Mouse (Mus musculus): ENCODE data around the gene 1700029H14Rik. TPM values are rescaled to one million over a fixed set of nuclear protein-coding genes. Genes with fewer than 3 reads are reported as not detected.
A peak's percentile ranks its signal among the peaks of the same experiment; 100 is the strongest.

Gene 1700029H14Rik
- total RNA-seq, 2 experiments from 2014 or later: not detected

DNA sequence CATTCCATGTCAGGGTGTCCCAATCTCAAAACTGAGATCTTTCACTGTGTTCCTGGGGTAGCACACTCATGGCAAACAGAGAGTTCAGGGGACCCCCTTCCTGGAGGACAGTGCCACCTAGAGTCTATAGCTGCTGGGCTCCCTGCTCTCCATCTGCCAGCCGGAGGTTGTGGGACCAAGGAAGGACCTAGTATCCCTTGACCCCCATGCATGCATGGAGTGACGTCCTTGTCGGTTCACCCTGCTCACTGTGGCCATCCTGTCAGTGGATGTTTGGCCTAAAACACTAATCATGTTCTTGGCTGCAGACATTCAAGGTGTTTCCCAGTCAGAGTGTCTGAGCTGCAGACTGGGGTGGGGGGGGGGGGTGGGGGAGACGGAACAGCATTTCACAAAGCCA, 14.0 kb downstream of the 1700029H14Rik start:
- peak; percentile 56; the same call in 1 of the 2 replicates for ATAC-seq (replicated peaks; ENCODE audit: poor library complexity)

DNA sequence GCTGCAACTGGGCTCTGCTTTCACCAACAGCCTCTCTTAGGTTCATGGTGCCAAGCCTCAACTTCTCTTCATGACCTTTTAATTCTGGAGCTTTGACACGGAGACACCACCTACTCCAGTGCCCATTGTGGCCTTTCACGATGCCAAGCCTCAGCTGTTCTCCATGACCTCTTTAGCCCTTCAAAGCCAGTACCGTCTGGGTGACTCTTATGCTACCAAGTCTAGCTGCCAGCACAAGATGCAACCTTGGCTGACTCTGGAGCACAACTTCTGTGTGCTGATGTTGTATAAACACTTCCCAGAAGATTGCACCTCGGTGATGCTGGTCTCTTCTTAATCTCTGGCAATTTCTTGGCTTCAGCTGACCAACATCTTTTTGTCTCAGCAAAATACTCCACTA, 15.8 kb downstream of the 1700029H14Rik start:
- no peak for ATAC-seq (replicated peaks; ENCODE audit: poor library complexity)

DNA sequence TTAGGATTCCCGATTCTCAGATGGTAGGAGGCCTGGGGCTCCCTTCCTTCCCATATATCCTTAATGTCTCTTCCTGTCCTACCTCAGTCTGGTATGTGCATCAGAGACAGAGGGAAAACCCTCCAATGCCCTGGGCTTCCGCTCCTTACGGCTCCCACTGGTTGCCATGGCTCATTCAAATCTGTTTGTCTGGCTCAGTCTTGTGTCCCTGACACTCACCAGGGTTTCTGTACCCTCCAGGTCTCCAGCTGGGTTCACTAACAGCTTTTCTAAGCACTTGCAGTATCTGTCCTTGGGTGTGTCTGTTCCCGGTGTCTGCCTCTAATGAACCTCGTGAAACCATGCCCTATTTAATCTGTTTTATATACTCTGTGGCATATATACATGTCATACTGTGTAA, 20.7 kb downstream of the 1700029H14Rik start:
- ATAC-seq (replicated peaks; ENCODE audit: poor library complexity): no peak

DNA sequence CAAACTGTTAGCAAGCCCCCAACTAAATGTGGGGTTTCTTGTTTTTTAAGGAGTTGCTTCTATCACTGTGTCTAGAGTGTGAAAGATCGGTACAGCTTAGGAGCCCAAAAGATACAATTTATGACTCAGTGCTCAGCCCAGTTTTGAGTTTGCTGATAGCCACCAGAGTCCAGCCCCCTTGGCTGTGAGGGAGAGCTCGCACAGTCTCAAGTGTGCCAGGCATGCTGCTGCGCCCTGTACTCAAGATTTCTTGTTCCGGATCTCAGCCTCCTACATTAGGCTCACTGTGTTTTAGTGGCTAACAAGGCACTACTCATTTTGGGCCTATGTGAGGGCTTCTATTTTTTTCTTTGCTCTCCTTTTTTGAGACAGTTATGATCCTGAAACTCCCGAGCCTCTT, 22.1 kb downstream of the 1700029H14Rik start:
- no peak for ATAC-seq (replicated peaks; ENCODE audit: poor library complexity)

DNA sequence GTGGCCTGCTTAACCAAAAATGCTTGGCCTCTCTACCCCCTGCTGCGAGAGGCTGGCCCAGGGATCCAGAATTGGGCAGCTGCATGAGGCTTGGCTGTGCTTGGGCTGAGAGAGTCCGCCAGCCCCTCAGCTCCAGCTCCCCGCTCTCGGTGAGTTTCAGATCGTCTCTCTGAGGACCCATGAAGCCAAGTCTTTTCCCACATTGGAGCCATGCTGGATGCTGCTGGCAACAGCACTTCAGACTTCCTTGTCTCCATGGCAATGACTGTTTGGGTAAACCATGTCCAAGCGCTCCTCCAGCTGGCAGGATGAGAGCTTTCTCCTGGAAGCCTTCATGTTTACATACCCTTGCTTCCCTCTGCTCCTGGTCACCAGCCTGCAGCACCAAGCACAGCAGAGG, 23.4 kb downstream of the 1700029H14Rik start:
- ATAC-seq (replicated peaks; ENCODE audit: poor library complexity): no peak

DNA sequence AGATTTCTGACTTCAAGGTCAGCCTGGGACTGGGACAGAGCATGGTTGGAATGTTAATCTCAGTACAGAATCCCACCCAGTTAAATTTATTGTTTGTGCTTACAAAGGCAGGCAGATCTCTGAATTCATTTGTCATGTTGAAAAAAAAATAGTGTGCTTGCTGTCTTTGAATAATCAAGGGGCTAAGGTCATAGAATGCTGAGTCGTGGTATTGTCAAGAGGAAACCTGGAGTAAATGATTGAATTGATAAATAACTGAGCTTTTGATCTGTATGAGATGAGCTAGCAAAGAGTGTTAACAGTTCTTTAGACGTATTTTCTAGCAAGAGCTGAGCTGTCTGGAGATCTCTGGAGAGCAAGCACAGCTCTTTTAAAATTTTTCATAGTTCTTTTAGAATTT, 25.2 kb downstream of the 1700029H14Rik start:
- no peak for ATAC-seq (replicated peaks; ENCODE audit: poor library complexity)

DNA sequence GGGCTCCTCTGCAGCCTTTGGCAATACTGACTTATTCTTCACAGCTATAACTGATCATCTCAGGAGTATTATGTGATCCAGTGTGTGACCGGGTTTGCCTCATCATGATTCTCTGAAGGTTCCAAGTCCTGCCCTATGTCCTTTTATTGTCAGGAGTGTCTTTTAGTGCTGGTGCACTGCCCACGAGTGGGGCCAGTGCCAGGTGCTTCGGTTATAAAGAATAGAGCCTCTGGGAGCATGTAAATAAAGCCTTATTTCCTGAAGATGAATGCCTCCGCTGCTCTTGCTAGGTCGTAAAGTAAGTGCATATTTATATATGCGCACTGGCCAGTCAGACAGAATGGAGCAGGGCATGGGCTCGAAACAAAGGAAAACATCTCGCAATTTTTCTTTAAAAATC, 29.1 kb downstream of the 1700029H14Rik start:
- no peak for ATAC-seq (replicated peaks; ENCODE audit: poor library complexity)

DNA sequence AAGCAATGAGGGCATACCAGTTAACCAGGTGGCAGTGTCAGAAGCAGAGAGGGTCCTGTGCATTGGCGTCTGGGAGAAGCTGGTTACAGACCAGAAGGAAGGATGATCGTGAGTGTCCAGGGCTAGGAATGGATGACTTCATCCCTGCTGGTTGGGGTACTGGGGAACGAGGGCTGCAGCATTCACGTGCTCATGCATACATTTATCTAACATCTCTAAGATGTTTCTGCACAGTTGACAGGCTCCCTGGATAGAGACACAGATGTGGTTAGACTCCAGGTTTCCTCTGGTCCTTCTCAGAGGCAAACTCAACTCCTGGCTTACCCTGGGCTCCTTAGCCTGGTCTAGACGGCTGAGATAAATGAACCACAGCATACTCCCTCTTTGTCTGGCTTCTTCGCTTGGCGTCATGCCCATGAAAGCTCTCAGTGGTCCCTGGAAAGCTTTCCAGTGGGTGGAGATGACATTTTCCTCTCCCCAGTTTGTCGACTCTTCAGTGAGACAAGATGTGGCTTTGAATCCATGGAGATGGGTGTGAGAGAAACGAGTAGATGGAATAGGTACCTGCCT, 30.6 kb downstream of the 1700029H14Rik start:
- peak; percentile 35 for ATAC-seq (replicated peaks; ENCODE audit: poor library complexity)

DNA sequence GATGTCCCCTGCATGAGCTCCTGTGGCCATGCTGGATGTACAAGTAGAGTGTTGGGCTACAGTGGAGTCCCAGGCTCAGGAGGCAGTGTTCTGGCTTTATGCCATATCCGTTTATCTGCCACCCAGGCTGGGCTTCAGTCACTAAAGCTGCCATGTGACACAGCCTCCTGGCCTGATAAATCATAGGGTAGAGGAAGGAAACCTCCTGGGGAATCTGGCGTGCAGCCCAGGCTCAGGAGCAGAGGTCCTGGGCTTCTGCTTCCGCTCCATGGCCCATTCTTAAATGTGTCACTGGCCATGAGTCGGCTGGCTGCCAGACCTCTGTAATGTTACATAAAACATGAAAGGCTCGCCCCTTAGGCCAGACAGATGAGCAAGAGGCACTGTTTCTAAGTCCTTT, 31.3 kb downstream of the 1700029H14Rik start:
- peak; percentile 95 for ATAC-seq (replicated peaks; ENCODE audit: poor library complexity)

DNA sequence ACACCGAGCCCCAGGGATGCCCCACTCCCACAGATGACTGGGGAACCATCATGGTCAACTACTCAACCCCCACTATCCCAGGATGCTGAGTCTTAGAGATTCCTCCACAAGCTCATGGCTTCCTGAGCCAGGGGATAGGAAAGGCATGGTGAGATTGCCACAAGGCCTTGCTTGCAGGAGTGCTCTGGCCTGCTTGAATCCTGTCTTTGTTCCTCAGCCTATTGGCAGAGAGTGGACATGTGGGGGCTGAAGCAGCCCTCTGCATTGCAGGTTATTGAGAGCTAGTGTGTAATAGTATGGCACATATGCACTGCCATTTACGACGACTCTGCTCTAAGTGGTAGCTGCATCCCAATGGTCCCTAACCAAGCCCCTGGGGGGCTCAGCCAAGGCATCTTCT, 31.9 kb downstream of the 1700029H14Rik start:
- ATAC-seq (replicated peaks; ENCODE audit: poor library complexity): no peak

DNA sequence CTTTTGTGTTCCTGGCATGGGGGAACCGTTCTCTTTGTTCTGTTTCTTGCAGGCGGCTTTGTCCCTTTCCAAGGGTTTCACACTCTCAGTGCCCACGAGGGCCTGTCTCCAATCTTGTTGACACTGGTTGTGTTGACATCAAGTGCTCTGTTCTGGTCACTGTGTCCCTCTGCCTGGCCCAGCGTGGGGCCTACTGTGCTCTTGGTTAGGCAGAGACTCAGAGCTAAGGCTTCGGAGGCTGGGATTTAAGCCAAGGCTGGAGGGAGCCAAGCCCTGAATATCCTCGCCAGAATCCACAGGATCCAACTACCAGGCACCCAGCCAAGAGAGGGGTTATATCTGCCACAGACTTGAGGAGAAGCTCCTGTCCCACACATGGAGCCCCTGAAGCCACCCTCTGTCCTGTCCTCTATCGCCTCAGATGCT, 32.4 kb downstream of the 1700029H14Rik start:
- ATAC-seq (replicated peaks; ENCODE audit: poor library complexity): no peak

DNA sequence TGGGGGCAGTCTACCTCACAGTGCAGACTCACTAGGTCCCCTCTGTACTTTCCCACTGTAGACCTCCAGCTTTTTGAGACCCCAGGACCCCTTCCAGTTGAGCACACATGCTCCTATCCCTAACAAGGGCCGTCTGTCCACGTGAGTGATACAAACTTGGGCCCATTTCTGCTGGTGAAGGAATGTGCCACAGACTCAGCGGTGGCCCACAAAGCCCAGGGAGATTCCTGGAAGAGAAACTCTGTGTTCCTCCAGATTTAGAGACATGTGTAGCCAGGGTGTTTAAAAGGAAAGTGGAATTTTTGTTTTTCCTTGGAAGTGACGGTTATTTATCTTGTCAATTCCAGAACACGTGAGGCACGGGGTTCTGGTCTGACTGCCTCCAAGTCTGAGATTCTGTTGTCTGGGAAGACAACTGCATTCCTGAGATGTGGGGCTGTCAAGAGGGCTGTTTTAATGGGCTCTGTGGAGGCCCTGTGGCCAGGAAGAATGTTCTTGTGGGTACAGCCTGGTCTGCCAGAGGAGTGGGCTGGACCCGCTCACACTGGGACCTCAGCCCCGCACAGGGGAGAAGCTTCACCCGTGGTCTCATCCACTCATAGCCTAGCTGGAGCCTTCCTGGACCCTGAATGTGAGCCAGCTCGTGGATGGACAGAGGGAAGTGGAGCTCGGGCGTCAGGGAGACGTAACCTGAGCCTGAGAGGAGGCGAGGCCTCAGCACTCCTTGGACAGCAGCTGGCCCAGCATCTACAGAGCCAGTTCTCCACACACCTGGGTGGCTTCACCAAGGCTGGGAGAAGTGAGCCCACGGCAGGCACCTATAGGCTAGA, 33.0 kb downstream of the 1700029H14Rik start:
- ATAC-seq (replicated peaks; ENCODE audit: poor library complexity): no peak

DNA sequence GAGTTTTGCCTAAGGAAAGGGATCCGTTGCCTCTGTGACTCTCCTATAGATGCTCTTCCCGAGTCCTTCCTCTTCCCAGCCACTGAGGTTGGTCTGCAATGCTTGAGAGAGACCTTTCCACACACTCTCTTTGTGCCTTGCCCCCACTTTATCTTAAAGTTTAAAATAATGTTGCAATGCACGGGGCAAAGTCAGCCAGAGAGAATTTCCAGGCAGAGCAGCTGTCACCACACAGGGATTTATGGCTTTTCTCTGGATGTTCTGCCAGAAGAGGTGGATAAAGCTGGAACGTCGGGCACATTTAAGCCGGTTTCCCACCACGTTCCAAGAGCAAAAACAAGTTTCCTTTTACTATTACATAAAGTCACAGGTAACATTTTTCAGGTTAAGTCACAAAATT, 40.9 kb downstream of the 1700029H14Rik start:
- ATAC-seq (replicated peaks; ENCODE audit: poor library complexity): no peak

DNA sequence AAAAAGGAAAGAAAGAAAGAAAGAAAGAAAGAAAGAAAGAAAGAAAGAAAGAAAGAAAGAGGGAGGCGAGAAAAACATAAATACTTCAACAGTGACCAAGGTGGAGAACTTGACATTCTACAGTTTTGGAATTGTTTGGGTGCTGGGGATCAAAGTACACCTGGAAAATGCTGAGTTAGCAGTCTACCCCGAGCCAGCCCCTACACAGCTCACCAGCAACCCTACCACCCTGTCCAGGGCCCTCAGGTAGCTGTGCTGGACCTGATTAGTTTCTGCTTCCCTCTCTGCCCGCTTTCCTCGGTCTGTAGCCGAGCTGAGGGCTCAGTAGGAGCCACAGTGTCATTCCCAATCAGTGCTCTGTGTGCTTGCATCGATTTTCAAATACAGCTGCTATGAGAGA, 41.9 kb downstream of the 1700029H14Rik start:
- no peak for ATAC-seq (replicated peaks; ENCODE audit: poor library complexity)

DNA sequence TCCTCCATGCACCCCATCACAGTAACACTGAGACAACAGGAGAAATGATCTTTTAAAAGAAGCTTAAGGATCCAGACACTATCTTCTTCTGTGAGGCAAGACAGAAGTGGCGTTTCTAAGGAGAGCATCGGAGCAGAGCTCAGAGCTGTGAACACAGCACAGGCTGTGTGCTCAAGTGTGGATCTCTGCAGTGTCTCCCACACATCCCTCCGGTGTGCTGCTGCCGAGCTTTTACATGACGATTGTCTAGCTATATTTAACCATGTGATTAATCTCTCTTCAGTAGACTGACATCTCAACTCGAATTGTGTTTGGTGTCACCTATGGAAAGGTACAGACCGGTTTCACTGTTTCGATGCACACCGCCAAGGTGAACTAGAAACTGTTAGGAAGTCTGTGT, 42.8 kb downstream of the 1700029H14Rik start:
- ATAC-seq (replicated peaks; ENCODE audit: poor library complexity): no peak

DNA sequence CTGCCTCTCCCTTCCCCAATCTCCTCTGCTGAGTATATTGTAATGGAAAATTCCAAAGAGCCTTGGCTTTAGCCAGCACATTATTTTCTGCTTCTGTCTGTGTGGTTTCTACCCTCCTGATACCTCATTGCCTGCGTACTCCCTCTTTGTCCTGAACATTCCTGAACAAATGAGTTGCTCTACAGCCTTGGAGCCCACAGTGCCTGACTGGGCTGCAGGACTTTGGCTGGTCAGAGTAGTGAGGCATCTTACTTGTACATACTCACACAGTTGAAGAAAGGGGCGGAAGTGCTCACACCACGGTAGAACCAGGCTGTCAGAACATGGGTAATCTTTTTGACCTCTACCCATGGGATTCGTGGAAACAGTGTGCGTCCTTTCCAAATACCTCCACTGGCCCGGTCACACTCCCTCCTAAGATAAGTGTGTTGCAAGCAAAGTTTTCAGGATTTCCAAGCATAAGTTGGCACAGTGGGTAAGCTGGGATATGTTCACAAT, 44.9 kb downstream of the 1700029H14Rik start:
- ATAC-seq (replicated peaks; ENCODE audit: poor library complexity): no peak

DNA sequence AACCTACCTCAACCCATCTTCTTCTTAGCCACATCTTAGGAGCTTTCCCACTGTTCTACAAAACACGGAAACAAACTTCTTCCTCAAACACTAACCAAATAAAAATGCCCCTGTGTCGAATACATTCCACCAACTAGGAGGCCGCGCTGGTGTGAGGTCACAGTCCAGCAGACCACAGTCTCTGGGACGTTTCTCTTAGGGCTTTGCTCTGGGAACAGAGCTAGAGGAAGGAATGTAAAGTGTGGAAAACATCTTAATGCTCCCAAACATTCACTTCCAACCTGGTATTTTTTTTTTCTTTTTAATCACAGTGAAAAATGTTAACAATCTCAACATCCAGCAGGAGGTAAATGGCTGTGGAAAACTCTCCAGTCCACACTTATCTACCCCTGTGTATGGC, 45.5 kb downstream of the 1700029H14Rik start:
- ATAC-seq (replicated peaks; ENCODE audit: poor library complexity): no peak

DNA sequence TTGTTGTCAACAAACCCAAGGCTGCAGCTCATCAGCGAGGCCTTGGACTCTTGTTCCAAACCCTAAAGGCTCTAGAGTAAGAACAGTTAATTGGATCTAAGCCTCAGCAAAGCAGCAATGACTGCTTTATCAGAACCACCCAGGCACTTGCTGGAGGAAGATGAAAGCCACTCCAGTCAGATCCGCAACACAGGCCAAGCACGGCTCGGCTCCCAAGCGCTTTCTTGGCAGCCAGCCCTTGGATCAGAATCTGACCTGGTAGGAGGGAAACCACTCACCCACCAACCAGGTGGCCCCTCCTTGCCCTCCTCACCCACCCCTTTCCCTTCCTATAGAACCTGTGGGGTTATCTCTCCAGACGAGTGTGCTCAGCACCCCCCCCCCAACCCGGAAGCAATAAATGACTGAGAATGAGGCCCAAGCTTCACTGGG, 46.2 kb downstream of the 1700029H14Rik start:
- ATAC-seq (replicated peaks; ENCODE audit: poor library complexity): peak; percentile 87

DNA sequence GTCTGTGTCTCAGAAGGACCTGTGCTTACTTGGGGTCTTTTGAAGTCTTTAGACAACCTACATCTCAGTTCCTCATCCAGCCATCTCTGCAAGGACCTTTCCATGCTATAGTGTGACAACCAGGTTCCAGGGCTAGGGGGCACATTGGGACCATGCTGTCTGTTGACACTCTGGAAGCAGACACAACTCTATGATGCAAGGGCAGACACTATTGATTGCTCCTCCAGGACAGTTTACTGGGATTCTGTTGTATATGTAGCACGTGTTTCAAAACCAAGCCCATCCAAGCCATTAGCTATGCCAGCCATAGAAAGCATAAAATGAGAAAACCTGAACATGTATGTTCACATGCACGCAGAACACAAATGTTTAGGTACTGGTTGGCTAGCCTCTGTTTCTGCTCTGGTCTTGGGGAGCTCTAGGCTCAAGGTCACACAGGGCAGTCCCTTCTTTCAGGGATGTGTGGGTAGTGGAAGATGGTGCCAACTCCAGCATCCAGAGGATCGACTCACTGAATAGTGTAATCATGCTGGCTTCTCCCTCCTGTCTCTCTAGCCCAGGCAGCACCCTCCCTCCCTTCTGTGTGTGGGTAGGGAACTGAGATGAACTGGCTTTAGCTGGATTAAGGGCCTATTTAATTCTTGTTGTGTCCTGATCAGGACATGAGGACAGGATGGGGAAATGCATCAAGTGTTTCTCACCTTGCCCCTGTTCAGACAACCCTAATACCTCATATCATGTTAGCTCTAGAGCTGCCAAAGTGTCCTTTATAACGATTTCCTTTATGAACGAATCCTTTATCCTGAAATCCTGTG, 48.5 kb downstream of the 1700029H14Rik start:
- no peak for ATAC-seq (replicated peaks; ENCODE audit: poor library complexity)

DNA sequence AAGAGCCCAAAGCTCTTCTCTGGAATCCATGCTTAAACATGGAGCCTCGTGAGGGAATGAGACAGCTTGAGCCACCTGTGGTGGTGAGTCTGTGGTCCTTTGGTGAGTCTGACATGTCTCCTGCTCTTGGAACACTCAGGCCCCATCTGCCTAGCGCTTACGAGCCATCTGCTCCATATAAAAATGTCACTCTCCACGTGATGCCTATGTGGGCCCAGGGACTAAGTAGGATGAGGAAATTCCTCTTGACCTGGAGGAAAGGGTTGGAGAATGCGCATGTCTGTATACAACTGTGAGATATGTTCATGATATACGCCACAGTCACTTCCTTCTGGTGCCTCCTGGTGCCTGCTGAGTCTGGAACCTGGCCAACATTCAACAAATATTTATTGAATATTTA, 49.6 kb downstream of the 1700029H14Rik start:
- no peak for ATAC-seq (replicated peaks; ENCODE audit: poor library complexity)

DNA sequence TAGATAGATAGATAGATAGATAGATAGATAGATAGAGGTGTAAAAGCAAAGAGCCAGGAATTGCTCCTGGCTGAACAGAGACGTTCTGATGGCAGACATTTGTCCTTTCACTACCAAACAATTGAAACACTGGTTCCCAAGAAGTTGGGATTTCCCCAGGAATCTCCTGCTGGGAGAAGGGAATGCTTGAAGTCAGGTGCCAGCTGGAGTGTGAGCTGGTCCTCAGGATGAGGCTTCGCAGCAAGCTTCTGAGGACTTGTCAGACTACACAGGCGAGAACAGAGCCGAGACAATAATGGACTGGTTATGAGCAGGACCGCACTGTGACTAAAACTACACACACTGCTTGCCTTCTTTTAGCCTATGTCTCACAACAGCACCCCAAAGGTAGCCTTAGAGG, 50.2 kb downstream of the 1700029H14Rik start:
- no peak for ATAC-seq (replicated peaks; ENCODE audit: poor library complexity)

Data from megakaryocyte progenitor cell, adult 5-6 weeks (primary cell).